Mouse (Mus musculus) kidney, adult 8-10 months (tissue): Measurements from ENCODE around the gene Gatb.

ENCODE experiments used
- DNase-seq, 2 experiments: peaks; one replicate each; pipeline ENCODE4 v3.0.0; 2022

Gene Gatb

DNA sequence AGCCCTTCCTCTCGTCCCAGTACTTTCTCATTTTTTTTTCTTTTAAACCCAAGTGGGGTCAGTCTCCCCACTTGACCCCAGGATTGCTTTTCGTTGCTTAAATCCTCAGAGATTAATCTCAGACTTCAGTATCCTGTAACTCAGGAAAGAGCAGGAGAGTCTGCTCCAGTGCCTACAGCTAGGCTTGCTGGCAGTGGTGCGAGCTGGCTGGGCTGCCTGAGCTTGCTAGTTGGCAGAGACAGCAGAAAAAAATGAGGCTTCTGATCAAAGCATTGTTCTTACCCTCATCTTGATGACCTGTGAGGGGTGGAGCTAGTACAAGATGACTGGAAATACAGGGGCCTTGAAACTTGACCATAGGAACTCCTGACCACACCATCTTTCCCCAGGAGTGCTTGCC lies 20.5 kb downstream of the Gatb start:
- DNase-seq = no peak

DNA sequence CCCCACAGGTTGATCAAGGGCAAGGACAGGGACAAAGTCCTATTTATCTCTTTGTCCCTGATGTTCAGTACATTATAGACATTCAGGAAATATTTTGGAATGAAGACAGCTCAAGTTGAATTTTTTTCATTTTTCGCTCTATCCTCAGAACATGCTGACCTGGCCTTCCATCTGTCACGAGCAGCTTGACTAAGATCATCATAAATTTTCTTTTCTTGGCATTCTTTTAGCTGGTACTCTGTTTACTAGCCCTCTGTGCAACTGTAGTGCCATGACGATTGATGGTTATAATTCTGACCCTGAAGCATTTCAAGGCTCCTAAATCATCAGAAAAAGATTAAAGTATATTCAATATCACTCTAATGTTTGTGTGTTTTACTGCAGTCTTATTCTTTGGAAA lies 25.6 kb downstream of the Gatb start:
- no peak for DNase-seq

DNA sequence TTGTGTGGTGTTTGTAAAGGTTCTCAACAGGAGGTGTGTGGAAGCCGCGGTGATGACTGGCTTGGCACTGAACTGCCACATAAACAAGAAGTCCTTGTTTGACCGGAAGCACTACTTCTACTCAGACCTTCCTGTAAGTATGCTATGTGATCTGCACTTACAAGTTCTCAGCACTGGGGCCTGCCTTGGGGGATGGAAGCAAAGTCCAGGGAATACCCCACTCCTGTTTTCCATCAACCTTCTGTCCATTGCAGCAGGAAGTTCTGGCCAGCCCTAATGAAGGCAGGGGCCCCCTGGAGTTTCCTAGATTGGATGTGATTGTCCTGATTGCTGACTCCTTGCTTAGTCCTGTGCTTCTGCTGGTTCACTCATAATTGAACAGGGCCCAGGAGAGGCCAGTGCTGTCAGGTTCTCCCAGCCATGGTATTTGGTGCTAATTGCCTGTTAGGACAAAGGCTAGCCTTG lies 28.0 kb downstream of the Gatb start:
- DNase-seq = no peak

DNA sequence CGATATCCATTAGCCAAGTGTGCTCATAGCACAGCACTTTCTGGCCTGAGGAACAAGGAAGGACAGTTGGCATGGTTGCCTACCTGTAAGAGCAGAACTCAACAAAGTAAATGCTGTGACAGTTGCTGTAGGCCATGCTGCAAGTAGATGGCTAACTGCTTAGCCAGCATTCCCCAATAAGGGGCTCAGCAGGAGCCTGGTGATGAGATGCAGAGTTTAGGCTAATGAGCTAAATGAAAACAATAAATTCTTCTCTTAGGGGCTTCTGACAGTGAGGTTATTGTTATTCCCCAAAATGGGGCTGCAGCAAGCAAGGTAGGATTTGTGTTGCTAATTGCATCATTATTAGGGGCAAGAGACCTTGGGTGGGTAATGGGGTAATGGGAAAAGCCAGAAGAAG lies 29.9 kb downstream of the Gatb start:
- no peak for DNase-seq

DNA sequence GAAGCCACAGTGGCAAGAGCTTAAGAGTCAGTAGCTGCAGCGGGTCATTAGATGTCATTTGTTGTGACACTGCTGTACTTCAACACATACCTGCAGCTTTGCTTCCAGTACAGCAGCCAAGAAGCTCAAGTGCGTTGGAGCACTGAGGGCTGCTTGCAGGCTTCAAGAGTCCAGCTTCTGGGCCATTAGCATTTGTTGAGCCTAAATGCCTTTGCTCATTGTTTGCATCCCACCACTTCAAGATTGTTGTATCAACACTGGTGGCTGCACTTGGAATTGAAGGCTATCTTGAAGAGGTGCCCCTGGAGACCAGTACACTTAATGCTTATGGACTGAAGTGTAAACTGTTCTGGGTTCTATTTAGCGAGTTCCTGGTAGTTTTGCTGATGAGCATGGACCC lies 33.0 kb downstream of the Gatb start:
- no peak for DNase-seq

DNA sequence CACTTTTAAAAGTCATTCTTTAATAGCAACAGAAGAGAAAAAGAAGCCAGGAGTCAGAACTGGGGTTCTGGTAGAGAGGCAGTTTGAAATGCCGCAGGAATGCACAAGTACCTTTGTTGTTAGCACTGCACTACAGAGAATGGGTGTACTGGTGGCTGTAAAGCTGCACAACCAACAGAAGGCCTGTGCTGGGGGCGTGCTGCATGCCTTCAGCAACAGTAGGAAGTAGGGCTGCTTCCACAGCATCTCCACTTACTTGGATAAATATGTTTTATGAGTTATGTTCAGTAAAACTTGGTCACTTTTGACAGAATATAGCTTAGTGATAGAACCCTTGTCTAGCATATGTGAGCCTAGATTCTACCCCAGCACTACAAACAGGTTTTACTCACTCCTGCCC lies 33.8 kb downstream of the Gatb start:
- DNase-seq = no peak

DNA sequence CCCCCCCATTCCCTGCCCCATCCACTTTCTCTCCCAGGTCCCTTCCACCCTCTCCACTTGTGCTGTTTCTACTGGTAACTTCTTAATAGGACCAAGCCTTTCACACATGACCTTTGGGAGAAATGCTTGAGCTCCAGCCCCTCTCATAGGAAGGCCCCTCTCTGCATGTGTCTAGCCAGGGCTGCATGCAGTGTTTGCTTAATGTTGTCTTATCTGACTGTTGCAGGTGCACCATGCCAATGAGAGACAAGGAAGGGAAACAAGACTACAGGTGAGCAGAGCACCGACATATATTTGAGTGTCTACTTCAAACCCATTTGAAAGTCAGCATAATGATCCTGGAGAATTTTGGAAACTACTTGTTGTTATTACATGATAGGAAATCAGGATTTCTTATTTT lies 42.5 kb downstream of the Gatb start:
- DNase-seq = no peak

DNA sequence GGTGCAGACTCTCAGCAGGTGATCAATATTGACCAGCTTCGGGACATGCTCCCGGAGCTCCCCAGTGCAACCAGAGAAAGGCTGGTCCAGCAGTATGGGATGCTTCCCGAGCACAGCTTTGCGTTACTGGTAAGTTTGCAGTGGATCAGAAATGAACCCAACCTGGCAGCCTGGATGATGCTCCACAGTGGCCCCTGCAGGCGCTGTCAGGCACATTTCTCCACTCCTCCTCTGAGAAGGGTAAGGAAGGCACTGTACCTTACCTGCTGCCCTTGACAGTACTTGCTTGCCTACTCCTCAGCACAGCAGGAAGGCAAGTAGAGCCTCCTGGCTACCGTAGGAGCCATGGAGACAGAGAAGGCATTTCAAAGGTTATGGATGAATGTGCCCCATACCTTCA lies 45.0 kb downstream of the Gatb start:
- no peak for DNase-seq

DNA sequence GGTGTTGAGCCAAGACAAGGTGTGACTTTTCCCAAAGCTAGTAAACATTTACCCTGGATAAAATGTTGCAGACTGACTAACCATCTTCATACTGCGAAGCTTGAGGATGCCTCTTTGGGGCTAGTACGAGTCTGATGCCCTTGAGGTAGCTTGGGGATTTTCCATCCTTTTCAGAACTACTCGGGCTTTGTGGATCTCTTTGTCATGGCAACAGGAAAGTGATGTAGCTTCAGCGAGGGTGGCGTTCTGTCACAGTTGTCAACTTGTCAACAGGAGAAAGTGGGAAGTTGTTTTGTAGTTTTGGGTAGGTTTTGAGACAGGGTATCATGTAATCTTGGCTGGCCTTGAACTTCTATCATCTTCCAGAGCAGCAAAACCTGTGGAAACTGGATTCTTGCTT lies 45.4 kb downstream of the Gatb start:
- DNase-seq = no peak

DNA sequence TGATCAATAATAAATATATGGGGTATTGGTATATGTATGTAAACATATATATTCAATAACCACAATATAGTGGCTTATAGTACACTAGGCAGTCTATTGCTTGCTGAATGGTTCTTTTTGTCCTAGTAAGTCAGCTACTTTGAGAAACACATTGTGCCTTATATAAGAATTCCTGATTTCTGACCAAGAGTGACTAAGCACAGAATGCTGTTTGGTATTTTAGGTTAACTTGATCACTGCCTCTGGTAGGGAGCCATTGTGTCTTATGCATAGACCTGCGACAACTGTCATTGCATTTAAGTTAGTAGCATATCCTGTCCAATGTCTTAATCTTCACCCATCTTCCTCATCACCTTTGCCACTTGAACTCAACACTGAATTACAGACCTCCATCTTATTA lies 45.8 kb downstream of the Gatb start:
- no peak for DNase-seq

DNA sequence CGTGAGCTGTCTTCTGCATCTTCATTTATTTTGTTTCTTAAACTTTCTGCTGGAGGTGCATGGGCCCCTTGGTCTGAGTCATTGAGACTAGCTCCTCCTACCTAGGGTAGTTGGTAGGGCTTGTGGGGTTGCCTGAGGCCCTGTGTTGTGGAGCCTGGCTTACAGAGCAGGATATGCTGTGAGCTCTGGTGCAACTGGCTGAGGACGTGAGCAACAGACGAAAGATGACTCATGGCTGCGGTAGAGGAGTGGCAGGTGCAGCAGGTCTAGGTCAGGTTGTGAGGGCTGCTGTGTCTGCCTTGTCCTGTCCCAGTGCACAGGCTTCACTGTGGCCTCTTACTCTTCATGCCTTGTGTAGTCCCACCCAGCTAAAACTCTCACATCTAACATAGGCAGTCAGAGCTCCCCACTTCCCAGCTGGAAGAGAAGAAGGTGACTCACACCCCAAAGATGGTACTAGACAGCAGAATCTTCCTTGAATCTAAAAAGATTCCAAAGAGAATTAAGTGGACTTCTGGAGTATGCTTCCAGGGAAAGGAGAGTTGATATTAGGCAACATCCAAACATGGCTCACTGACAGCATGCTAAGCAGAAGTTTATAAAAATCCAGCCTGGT lies 56.1 kb downstream of the Gatb start:
- no peak for DNase-seq

DNA sequence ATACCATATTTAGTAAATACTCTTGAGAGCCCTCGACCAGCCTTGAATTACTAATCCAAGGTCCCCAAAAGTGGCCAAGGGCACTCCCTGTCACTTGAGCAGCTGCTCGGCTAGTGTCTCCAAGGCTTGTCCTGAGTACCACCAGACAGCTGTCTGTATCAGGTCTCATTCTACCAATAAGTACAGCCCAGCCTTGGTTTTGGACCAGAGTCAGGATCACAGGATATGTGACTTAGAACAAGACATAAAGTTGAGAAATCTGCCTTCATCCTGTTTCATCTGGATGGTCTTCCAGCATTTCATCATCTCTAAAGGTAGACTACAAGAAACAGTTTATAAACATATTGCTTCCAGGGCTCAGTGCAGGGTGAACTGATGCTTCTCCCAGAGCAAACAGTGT lies 59.8 kb downstream of the Gatb start:
- DNase-seq = no peak

DNA sequence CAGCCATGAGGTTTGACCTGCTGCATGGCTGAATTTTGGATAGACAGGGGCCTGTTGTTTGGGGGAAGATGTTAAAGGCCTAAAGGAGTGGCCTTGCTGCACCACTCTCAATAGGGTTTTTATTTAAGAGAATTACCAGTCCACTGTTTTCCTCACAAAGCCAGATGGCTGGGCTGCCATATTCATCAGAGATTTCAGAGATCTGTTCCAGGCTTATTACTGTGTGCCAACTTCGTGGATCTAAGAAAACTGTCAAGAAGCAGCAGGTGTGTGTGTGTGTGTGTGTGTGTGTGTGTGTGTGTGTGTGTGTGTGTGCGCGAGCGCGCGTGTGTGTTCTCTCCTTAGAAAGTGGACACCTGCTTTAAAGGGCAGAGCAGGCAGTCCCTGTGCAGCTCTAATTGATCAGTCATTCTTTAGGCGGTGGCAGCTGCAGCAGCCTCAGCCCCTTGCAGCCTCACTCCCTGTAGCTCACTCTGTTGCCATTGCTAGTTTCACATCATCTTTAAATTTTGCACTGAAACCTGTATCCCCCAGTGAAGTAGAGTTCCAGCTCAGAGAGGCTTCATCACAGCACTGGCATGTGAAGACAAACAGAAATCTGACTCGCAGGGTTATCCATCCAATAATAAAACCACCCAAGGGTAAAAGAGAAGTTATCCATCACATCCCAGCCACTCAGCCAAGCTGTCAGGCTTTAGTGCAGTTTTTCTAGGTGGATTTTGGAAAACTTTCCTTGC lies 60.6 kb downstream of the Gatb start:
- DNase-seq = no peak

DNA sequence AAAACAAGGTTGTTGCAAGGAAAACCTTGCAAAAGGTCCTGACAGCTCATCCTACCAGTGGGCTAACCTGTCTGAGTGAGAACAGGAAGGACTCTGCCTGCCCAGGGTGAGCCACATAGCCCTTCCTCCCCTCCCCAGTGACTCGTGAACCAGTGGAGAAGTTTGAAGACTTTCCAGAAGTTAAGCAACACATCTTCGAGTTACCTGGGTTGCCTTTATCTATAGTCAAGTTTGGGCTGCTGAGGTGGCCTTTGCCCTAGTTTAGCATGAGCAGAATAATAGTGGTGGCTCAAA lies 61.2 kb downstream of the Gatb start:
- no peak for DNase-seq

DNA sequence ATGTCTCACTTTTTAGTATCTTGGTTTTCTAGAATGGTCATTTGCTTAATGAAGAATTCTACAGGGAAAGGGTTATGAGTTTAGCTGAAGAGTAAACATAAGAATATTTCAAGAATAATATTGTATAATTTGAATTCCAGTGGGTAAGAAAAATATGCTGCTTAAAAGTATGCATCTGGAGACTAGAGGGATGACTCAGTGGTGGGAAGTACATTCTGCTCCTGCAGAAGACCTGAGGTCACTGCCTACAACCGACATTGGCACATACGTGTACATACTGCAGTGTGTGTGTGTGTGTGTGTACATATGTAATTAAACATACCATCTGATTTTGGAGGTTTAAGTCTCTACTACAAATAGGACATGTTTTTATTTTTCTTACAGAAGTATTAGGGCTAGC lies 61.7 kb downstream of the Gatb start:
- DNase-seq = no peak

DNA sequence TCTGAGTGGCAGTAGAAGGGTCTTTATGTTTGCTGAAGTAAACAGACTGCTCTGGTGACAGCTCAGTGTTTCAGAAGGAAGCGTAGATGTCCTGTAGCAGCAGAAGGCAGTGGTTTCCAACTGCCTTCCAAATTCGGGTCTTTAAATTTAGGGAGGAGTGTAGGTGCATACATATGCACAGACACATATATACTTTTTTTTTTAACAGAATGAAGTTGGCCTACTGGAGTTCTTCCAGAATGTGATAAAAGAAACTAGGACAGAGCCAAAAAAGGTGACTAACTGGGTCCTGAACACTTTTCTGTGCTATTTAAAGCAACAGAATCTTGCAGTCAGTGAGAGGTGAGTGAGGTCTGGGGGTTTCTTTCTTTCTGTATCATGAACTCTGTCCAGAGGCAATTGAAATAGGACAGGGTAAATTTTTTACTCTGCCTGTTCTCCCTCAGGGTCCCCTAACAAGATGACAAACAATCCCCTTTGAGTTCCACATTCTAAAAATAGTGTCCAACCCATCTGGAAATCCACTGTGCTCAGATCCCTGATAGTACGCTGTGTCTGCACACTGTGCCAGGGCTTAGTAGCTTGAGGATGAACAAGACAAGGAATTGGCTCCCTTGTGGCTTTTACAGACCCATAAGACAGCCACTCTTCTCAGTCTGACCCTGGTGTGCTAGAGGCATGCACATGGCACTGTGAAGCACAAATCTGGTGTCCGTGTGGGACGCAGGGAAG lies 63.0 kb downstream of the Gatb start:
- no peak for DNase-seq

DNA sequence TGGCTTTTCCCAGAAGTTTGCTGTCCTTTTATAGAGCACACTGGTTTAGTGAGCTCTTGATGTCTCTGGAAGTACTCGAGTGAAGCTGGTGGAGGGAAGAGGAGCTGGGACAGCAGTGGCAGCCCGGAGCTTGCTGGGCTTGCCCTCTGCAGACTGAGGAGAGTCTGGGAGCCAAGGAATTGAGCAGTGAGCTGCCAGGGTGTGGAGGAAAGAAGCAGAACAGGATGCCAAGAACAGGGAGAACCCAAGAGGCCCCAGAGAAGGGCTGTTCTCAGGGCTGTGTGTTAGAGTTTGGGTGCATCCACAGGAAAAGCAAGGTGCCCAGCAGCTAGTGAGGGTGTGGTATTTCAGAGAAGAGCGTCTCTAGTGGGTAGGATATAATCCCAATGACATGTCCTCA lies 67.8 kb downstream of the Gatb start:
- DNase-seq = no peak

DNA sequence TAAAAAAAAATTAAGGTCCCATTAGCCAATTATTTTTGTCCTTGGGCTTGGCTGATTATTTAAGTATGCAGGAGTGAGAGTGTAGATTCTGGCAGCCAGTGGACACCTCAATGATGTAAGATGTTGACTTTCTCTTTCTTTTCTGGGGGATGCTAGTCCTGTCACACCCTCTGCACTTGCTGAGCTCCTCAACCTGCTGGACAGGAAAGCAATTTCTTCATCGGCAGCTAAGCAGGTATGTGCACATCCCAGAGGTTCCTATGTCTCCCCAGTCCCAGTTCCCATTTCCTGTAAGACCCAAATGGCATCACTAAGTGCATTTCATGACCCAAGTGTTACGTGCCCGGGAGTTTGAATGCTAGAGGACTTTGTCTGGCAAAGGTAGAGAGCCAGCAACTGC lies 70.9 kb downstream of the Gatb start:
- DNase-seq = no peak

DNA sequence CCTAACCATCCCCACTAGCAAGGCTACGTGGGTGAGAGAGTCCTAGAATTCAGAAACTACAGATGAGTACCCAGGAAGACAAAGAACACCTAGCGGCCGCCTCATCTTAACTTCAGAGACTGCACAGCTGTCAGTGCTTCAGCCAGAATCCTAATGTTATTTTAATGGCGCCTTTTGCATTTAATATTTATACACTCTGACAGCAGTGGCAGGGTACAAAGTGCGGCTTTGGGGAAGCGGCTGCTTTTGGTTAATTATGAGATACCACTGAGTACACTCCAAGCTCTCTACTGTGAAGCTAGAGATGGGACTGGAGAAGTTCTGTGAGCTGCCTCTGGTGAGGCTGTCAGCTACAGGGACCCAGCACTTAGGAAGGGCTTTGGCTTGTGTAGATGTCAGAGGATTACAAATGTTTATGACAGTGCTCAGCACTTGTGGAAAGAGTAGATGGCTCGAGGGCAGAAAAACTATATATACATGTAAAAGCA lies 71.6 kb downstream of the Gatb start:
- no peak for DNase-seq

DNA sequence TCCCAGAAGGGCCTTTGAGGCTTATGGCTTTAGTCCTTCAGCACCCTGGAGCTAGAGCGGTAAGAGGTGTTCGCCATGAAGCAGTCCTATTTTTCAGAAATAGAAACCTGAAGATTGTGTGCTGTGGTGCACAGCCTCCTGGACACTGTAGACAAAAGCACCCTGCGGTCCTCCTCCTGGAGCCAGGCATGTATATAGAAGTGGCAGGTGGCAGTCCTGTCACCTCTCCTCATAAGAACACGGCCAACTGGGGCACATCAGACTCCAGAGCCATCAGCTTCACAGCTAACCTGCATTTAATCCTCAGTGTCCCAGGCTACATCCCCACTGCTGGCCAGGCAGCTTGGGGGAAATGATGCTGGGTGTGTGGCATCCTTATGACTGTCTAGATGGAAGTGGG lies 75.3 kb downstream of the Gatb start:
- DNase-seq = no peak

DNA sequence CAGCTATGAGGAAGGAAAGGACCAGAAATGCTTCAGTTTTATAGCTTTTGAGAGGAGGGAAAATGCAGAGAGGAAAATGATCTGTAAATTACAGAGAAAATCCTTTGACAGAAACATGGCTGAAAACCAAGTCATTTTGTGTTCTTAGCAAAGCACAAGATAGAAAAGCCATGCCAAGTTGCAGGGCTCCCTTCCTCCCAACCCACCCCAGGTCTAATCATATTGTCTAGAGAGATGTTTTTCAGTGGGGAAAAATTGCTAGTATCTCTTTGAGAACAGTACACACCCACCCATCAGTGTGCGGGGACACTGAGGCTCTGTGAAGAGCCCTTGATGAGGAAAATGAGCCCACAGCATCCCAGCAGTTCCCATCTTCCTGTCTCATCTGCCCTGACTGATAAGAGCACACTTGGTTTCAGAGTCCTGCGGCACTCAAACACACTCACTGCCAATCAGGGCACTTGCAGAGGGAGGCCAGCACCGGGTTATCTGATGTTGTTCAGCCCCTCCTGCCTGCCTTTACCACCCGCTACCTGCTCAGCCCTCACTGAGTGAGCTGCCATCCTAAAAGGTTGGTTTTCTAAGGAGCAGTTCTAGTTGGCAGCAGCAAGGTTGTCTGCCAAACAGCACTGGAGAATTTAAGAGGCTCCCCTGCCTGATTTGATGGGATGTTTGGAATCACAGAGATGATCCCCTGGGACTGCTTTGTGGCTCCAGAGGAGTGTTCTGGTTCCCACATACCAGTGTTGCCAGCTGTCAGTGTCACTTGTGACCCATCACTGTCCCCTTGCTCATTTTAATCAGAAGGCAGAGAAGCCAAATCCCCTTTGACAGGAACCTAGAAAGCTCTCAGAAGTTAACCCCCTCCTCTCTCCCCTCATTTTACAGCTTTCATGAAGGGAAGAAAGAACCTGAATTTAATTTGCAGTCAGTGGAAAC lies 79.1 kb downstream of the Gatb start:
- DNase-seq = no peak

DNA sequence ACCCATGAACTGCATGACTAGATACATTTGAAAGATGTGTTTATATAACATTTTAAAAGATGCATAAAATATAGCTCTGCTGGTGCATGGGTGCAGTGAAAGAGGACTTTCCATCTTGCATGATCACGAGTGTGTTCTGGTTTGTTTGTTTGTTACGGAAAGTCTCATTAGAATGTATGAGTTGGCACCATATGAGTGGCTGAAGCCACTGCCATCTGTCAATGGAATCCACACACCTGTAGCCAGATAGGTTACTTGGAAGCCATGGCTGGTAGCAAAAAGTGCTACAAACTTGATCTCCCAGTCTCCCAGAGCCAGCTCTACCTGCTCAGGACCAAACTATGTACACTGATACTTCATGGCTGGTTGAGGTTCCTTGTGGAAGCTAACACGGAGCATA lies 81.6 kb downstream of the Gatb start:
- DNase-seq = no peak

DNA sequence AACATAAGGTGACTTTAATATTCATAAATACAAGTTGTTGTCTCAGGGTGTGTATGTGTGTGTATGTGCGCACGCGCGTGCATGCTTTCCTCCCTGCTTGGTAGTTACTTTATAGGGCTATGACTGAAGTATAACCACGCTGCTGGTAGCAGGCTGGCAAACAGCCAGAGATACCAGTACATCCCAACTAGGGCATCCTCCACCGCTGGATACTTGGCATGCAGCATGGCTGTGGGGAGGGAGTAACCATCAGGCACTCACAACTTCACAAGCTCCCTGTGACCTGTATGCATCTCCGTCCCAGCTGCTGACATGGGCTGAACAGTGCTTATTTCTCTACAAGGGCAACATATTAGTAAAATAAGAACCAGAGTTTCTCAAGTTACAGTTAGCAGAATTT lies 85.8 kb downstream of the Gatb start:
- no peak for DNase-seq
